Mouse (Mus musculus) heart, postnatal 0 days (tissue): ENCODE results near the gene Nrp1. TPM values are rescaled to one million over a fixed set of nuclear protein-coding genes. Genes with fewer than 3 reads are reported as not detected.

Source experiments
- ATAC-seq: fragments of 200-750 bp; cut with Nextera tagmentation; 2 replicates; pipeline ENCODE4 v1.8.0; 2017; ENCODE audit warnings: low read depth, moderate number of reproducible peaks, moderate library complexity; ENCODE audit not compliant: insufficient read depth
- DNase-seq: peaks from one replicate; pipeline ENCODE4 v3.0.0-alpha.2; 2016; ENCODE audit warnings: low spot score
- H3K27ac ChIP-seq: fragments of 300-500 bp; sonication (generic); 2 replicates; pipeline ENCODE4 v1.5.1; 2014; ENCODE audit warnings: low read depth, mild to moderate bottlenecking
- H3K27me3 ChIP-seq: fragments of 300-500 bp; sonication (generic); 2 replicates; pipeline ENCODE4 v1.6.1; 2014; ENCODE audit warnings: low read length, mixed read lengths; ENCODE audit not compliant: control insufficient read depth, insufficient read depth
- H3K36me3 ChIP-seq: fragments of 300-500 bp; sonication (generic); replicated peaks from 2 replicates; pipeline ENCODE4 v1.6.1; 2014; ENCODE audit warnings: low read length, mixed read lengths; ENCODE audit not compliant: control insufficient read depth, insufficient read depth
- H3K4me1 ChIP-seq: fragments of 300-500 bp; sonication (generic); 2 replicates; pipeline ENCODE4 v1.6.1; 2014; ENCODE audit warnings: antibody characterized with exemption; ENCODE audit not compliant: control insufficient read depth, insufficient read depth
- H3K4me2 ChIP-seq: fragments of 300-500 bp; sonication (generic); 2 replicates; pipeline ENCODE4 v1.6.1; 2014; ENCODE audit warnings: low read depth, mild to moderate bottlenecking, low read length, moderate library complexity
- H3K4me3 ChIP-seq: fragments of 300-500 bp; sonication (generic); 2 replicates; pipeline ENCODE4 v1.5.1; 2014; ENCODE audit warnings: low read depth, low read length
- H3K9ac ChIP-seq: fragments of 300-500 bp; sonication (generic); replicated peaks from 2 replicates; pipeline ENCODE4 v1.6.1; 2014; ENCODE audit warnings: low read depth, low read length, mixed read lengths
- H3K9me3 ChIP-seq: fragments of 300-500 bp; sonication (generic); replicated peaks from 2 replicates; pipeline ENCODE4 v1.6.1; 2016; ENCODE audit warnings: low read length; ENCODE audit not compliant: control insufficient read depth
- CTCF ChIP-seq: IDR thresholded peaks from 2 replicates; pipeline ENCODE4 v1.5.1; 2016; ENCODE audit warnings: antibody characterized with exemption, control low read depth, low read depth
- EP300 ChIP-seq: IDR thresholded peaks from 2 replicates; pipeline ENCODE4 v1.6.1; 2016; ENCODE audit warnings: antibody characterized with exemption, low read depth
- WGBS: fragments of 180-500 bp; shearing (Covaris S2); extraction: QIAGEN DNeasy Blood & Tissue Kit; methylation state at CpG from one replicate; pipeline ENCODE4 v1.1.7; 2014; 5-methylcytosine and 5-hydroxymethylcytosine counted together
- polyA plus RNA-seq: library from polyadenylated mRNA; unstranded; fragments of >200 nt; fragmentation: Nextera tagmentation; extraction: Ambion mirVana; gene quantifications from 2 replicates; pipeline ENCODE4 v1.2.1, GENCODE M21; 2015
- total RNA-seq: library from RNA; depleted of rRNA; stranded (reverse); fragments of >200 nt; gene quantifications from 2 replicates; pipeline ENCODE4 v1.2.3, GENCODE M21; 2014; ENCODE audit warnings: low replicate concordance

The Nrp1 gene
- total and polyA plus RNA-seq, 2 experiments from 2014 or later: 90.5 to 122 TPM

DNA sequence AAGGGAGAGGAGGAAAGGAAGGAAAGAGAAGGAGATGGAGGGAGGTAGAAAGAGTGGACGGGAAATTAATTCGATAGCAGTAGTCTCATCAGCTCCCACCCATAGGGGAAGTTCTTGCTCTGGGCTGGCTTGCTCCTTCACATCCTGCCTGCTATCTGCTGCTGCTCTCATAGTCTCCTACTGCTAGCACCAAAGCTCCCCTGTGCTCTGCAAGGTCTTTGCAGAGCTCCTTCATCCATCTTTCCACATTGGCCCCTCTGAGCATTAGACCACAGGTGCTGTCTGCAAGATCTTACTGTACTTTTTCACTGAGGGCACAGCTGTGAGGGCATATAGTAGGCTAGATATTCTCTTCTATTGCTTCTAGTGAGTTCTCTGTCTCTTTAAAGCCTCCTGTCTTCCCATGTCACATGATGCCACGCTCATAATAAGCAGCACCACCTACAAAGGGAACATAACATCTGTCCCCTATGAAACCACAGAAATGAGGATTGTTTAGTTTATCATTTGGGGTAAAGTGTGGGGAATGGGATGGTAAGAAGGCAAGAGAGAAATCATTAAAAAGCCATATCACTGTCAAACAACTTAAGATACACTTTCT lies 158.5 kb downstream of the Nrp1 start:
- no peak for ATAC-seq
- Histone ChIP-seq H3K4me1 (peaks cover 15% of the 10 kb centered on the region), H3K27me3 (no peaks in the 10 kb centered on the region), H3K9ac (no peak overlapping the region), H3K9me3 (no peaks in the 10 kb centered on the region), H3K27ac (no peak overlapping the region), H3K4me2 (no peak overlapping the region), H3K36me3 (no peaks in the 10 kb centered on the region), H3K4me3 (no peak overlapping the region)
- no peak for DNase-seq
- WGBS: 77% methylated on average over 3 of the region's 3 CpGs
- TF ChIP-seq EP300: no peak
- no peak for TF ChIP-seq CTCF

DNA sequence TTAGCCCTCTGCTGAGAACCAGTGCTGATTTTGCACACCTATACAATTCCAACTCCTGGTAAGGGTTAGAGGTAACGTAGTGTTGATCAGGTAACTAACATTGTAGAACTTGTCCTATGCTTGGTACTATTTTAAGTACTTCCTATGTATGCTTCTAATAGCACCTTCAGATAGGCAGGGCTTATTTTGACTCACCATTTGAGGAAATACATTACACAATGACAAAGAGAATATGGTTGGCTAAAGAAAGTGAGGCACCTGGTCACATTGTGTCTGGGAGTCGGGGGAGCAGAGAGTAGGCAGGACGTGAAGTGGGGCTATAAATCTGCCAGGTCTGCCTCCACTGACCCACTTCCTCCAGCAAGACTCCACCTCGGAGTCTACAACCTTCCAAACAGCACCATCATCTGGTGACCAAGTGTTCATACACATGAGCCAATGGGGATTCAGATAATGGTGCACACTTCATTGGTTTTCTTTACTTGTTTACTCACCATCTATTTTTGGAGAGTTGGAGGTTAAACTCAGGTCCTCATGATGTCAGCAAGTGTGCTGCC lies 159.2 kb downstream of the Nrp1 start:
- Histone ChIP-seq H3K9ac (no peak overlapping the region), H3K4me2 (no peak overlapping the region), H3K4me3 (no peak overlapping the region), H3K27me3 (no peaks in the 10 kb centered on the region), H3K27ac (no peak overlapping the region), H3K36me3 (no peaks in the 10 kb centered on the region), H3K9me3 (no peaks in the 10 kb centered on the region), H3K4me1 (peaks cover 15% of the 10 kb centered on the region)
- no peak for DNase-seq
- TF ChIP-seq EP300 (no peak), CTCF (0 out of 2 replicates have a peak, but pooled peaks have one; percentile 4)
- 67% methylated on average over 4 of the region's 4 CpGs for WGBS
- no peak for ATAC-seq

- no peaks in the 10 kb centered on the region for H3K27me3 ChIP-seq
- TF ChIP-seq CTCF (peak; percentile 76), EP300 (no peak)
- ATAC-seq (peak; percentile 57), DNase-seq (no peak)
- 62% methylated on average over 1 of the region's 1 CpGs for WGBS
- no peak overlapping the region for H3K9ac ChIP-seq
- no peaks in the 10 kb centered on the region for H3K9me3 ChIP-seq
- no peak overlapping the region for H3K4me3 ChIP-seq
- H3K4me2 ChIP-seq: no peak overlapping the region
- H3K36me3 ChIP-seq: no peaks in the 10 kb centered on the region
- H3K27ac ChIP-seq: no peak overlapping the region
- H3K4me1 ChIP-seq: peaks cover 15% of the 10 kb centered on the region
Measured at GRCm38 (mm10) chr8:128519366-128519765, 161.0 kb downstream of the Nrp1 start.

GRCm38 (mm10) chr8:128523825-128524224 lies 165.4 kb downstream of the Nrp1 start:
- Histone ChIP-seq H3K9me3 (no peaks in the 10 kb centered on the region), H3K27ac (no peak overlapping the region), H3K27me3 (no peaks in the 10 kb centered on the region), H3K4me1 (0 out of 2 replicates have a peak, but pooled peaks cover 9% of the 10 kb centered on the region), H3K9ac (no peak overlapping the region), H3K4me2 (no peak overlapping the region), H3K36me3 (no peaks in the 10 kb centered on the region), H3K4me3 (no peak overlapping the region)
- DNase-seq: no peak
- WGBS: 60% methylated on average over 7 of the region's 7 CpGs
- ATAC-seq: no peak
- TF ChIP-seq EP300 (no peak), CTCF (peak; percentile 25; the same call in 1 of the 2 replicates)

- H3K27ac ChIP-seq: no peak overlapping the region
- no peaks in the 10 kb centered on the region for H3K27me3 ChIP-seq
- ATAC-seq (no peak), DNase-seq (no peak)
- H3K9me3 ChIP-seq: no peaks in the 10 kb centered on the region
- no peak overlapping the region for H3K4me3 ChIP-seq
- TF ChIP-seq EP300 (no peak), CTCF (no peak)
- 67% methylated on average over 1 of the region's 1 CpGs for WGBS
- H3K4me1 ChIP-seq: 0 out of 2 replicates have a peak, but pooled peaks cover 5% of the 10 kb centered on the region
- H3K9ac ChIP-seq: no peak overlapping the region
- no peaks in the 10 kb centered on the region for H3K36me3 ChIP-seq
- H3K4me2 ChIP-seq: no peak overlapping the region
Measured at GRCm38 (mm10) chr8:128525912-128526311, 167.5 kb downstream of the Nrp1 start.
